Mouse (Mus musculus): ENCODE measurements around the gene Nav2. TPM values are rescaled to one million over a fixed set of nuclear protein-coding genes. Genes with fewer than 3 reads are reported as not detected.

Nav2 gene
- polyA plus RNA-seq, 1 experiment, result 21.9 TPM

GRCm38 (mm10) chr7:49065621-49066475, 157.3 kb downstream of the Nav2 start:
- TF ChIP-seq SRF (IDR thresholded peaks at IDR 0.05; ENCODE audit: control insufficient read depth, insufficient read length, low read depth) (no peak), MAX (IDR thresholded peaks at IDR 0.05; ENCODE audit: low read depth) (no peak), TCF3 (IDR thresholded peaks at IDR 0.05; ENCODE audit: insufficient read length, low read depth) (no peak), E2F4 (IDR thresholded peaks at IDR 0.05; ENCODE audit: insufficient read depth) (no peak), CEBPB (IDR thresholded peaks at IDR 0.05; ENCODE audit: insufficient read depth, poor library complexity, severe bottlenecking) (no peak), TCF12 (IDR thresholded peaks at IDR 0.05; ENCODE audit: insufficient read depth, poor library complexity, severe bottlenecking) (no peak), USF1 (IDR thresholded peaks at IDR 0.05; ENCODE audit: low read depth) (no peak), POLR2AphosphoS2 (IDR thresholded peaks at IDR 0.05; ENCODE audit: insufficient read length, low read depth) (no peak), MYOG (IDR thresholded peaks at IDR 0.05; ENCODE audit: control insufficient read depth in 1 of 3, insufficient read depth in 1 of 3, insufficient read length in 2 of 3, low read depth in 2 of 3) (no peak), REST (IDR thresholded peaks at IDR 0.05; ENCODE audit: insufficient read depth, insufficient read length) (no peak), POLR2A (IDR thresholded peaks at IDR 0.05; ENCODE audit: insufficient read length, low read depth) (no peak), MYOD1 (IDR thresholded peaks at IDR 0.05; ENCODE audit: control insufficient read depth in 1 of 3, insufficient read length in 2 of 3, low read depth in 2 of 3) (no peak)
- H3K36me3 ChIP-seq (ENCODE audit: control insufficient read depth, insufficient read depth), result no peaks in the 10 kb centered on the region
- H3K4me3 ChIP-seq, result no peak overlapping the region
- peaks cover 4% of the 10 kb centered on the region for H3K27me3 ChIP-seq (ENCODE audit: control insufficient read depth, insufficient read depth, insufficient read length)
- H3K4me2 ChIP-seq (ENCODE audit: low read depth), result no peak overlapping the region
- H3K79me2 ChIP-seq (ENCODE audit: control insufficient read depth, insufficient read depth), result no peaks in the 10 kb centered on the region
- no peak overlapping the region for H3ac ChIP-seq (ENCODE audit: control insufficient read depth, insufficient read length)

- Histone ChIP-seq H3K27me3 (ENCODE audit: control insufficient read depth, insufficient read depth, insufficient read length) (peaks cover 4% of the 10 kb centered on the region), H3K79me2 (ENCODE audit: control insufficient read depth, insufficient read depth) (no peaks in the 10 kb centered on the region), H3K36me3 (ENCODE audit: control insufficient read depth, insufficient read depth) (no peaks in the 10 kb centered on the region), H3ac (ENCODE audit: control insufficient read depth, insufficient read length) (no peak overlapping the region), H3K4me2 (ENCODE audit: low read depth) (no peak overlapping the region), H3K4me3 (no peak overlapping the region)
- TF ChIP-seq MYOD1 (IDR thresholded peaks at IDR 0.05; ENCODE audit: control insufficient read depth in 1 of 3, insufficient read length in 2 of 3, low read depth in 2 of 3), result no peak
- no peak for TF ChIP-seq MYOG (IDR thresholded peaks at IDR 0.05; ENCODE audit: control insufficient read depth in 1 of 3, insufficient read depth in 1 of 3, insufficient read length in 2 of 3, low read depth in 2 of 3)
- no peak for TF ChIP-seq CEBPB (IDR thresholded peaks at IDR 0.05; ENCODE audit: insufficient read depth, poor library complexity, severe bottlenecking)
- no peak for TF ChIP-seq POLR2AphosphoS2 (IDR thresholded peaks at IDR 0.05; ENCODE audit: insufficient read length, low read depth)
- TF ChIP-seq POLR2A (IDR thresholded peaks at IDR 0.05; ENCODE audit: insufficient read length, low read depth), result no peak
- no peak for TF ChIP-seq TCF3 (IDR thresholded peaks at IDR 0.05; ENCODE audit: insufficient read length, low read depth)
These were observed 158.3 kb downstream of the Nav2 start for GRCm38 (mm10) chr7:49066828-49067227.

DNA sequence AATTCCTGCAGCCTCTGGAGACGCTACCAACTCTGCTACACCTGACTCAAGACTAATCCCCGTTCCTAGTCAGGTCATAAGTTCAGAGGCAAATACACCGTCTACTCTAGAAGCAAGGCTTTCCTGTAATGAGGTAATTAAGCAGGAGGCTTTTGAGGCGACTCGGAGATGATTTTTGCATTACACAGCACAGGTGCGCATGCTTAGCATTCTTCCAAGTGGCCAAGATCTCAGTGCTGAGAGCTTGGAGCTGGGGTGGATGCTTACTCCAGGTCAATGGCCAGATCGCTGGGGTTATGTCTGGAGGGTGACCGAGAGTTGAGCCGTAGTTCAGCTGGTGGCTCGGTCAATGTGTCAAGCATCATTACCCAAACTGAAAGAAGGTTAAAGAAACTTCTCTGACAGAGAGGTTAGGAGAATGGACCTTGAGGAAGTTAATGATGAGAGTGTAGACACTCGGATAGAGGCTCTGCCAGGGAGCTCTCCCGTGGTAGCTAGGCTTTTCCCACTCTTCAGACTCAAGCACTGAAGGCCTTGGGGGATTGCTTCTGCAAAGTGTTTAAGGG, 161.0 kb downstream of the Nav2 start:
- Histone ChIP-seq H3K79me2 (ENCODE audit: control insufficient read depth, insufficient read depth) (no peaks in the 10 kb centered on the region), H3K36me3 (ENCODE audit: control insufficient read depth, insufficient read depth) (no peaks in the 10 kb centered on the region), H3K4me2 (ENCODE audit: low read depth) (no peak overlapping the region), H3K27me3 (ENCODE audit: control insufficient read depth, insufficient read depth, insufficient read length) (no peaks in the 10 kb centered on the region), H3K4me3 (no peak overlapping the region), H3ac (ENCODE audit: control insufficient read depth, insufficient read length) (no peak overlapping the region)
- TF ChIP-seq POLR2AphosphoS2 (IDR thresholded peaks at IDR 0.05; ENCODE audit: insufficient read length, low read depth), result no peak
- TF ChIP-seq MAX (IDR thresholded peaks at IDR 0.05; ENCODE audit: low read depth), result no peak
- no peak for TF ChIP-seq POLR2A (IDR thresholded peaks at IDR 0.05; ENCODE audit: insufficient read length, low read depth)
- TF ChIP-seq MYOG (IDR thresholded peaks at IDR 0.05; ENCODE audit: control insufficient read depth in 1 of 3, insufficient read depth in 1 of 3, insufficient read length in 2 of 3, low read depth in 2 of 3), result no peak
- no peak for TF ChIP-seq REST (IDR thresholded peaks at IDR 0.05; ENCODE audit: insufficient read depth, insufficient read length)
- no peak for TF ChIP-seq TCF3 (IDR thresholded peaks at IDR 0.05; ENCODE audit: insufficient read length, low read depth)
- TF ChIP-seq MYOD1 (IDR thresholded peaks at IDR 0.05; ENCODE audit: control insufficient read depth in 1 of 3, insufficient read length in 2 of 3, low read depth in 2 of 3), result no peak
- TF ChIP-seq E2F4 (IDR thresholded peaks at IDR 0.05; ENCODE audit: insufficient read depth), result no peak

- Histone ChIP-seq H3K27me3 (ENCODE audit: control insufficient read depth, insufficient read depth, insufficient read length) (no peaks in the 10 kb centered on the region), H3K4me2 (ENCODE audit: low read depth) (no peak overlapping the region), H3K4me3 (no peak overlapping the region), H3K36me3 (ENCODE audit: control insufficient read depth, insufficient read depth) (no peaks in the 10 kb centered on the region), H3ac (ENCODE audit: control insufficient read depth, insufficient read length) (no peak overlapping the region), H3K79me2 (ENCODE audit: control insufficient read depth, insufficient read depth) (no peaks in the 10 kb centered on the region)
- no peak for TF ChIP-seq POLR2AphosphoS2 (IDR thresholded peaks at IDR 0.05; ENCODE audit: insufficient read length, low read depth)
- no peak for TF ChIP-seq MAX (IDR thresholded peaks at IDR 0.05; ENCODE audit: low read depth)
- TF ChIP-seq MYOD1 (IDR thresholded peaks at IDR 0.05; ENCODE audit: control insufficient read depth in 1 of 3, insufficient read length in 2 of 3, low read depth in 2 of 3), result no peak
- no peak for TF ChIP-seq SRF (IDR thresholded peaks at IDR 0.05; ENCODE audit: control insufficient read depth, insufficient read length, low read depth)
- no peak for TF ChIP-seq TCF3 (IDR thresholded peaks at IDR 0.05; ENCODE audit: insufficient read length, low read depth)
- no peak for TF ChIP-seq POLR2A (IDR thresholded peaks at IDR 0.05; ENCODE audit: insufficient read length, low read depth)
- no peak for TF ChIP-seq USF1 (IDR thresholded peaks at IDR 0.05; ENCODE audit: low read depth)
- TF ChIP-seq E2F4 (IDR thresholded peaks at IDR 0.05; ENCODE audit: insufficient read depth), result no peak
- no peak for TF ChIP-seq TCF12 (IDR thresholded peaks at IDR 0.05; ENCODE audit: insufficient read depth, poor library complexity, severe bottlenecking)
- TF ChIP-seq REST (IDR thresholded peaks at IDR 0.05; ENCODE audit: insufficient read depth, insufficient read length), result no peak
- TF ChIP-seq MYOG (IDR thresholded peaks at IDR 0.05; ENCODE audit: control insufficient read depth in 1 of 3, insufficient read depth in 1 of 3, insufficient read length in 2 of 3, low read depth in 2 of 3), result no peak
- no peak for TF ChIP-seq CEBPB (IDR thresholded peaks at IDR 0.05; ENCODE audit: insufficient read depth, poor library complexity, severe bottlenecking)
These were observed 162.1 kb downstream of the Nav2 start for GRCm38 (mm10) chr7:49070621-49071020.
